Comparison of ENCODE assay signal across 7 mouse cellular contexts in the genomic region with DNA sequence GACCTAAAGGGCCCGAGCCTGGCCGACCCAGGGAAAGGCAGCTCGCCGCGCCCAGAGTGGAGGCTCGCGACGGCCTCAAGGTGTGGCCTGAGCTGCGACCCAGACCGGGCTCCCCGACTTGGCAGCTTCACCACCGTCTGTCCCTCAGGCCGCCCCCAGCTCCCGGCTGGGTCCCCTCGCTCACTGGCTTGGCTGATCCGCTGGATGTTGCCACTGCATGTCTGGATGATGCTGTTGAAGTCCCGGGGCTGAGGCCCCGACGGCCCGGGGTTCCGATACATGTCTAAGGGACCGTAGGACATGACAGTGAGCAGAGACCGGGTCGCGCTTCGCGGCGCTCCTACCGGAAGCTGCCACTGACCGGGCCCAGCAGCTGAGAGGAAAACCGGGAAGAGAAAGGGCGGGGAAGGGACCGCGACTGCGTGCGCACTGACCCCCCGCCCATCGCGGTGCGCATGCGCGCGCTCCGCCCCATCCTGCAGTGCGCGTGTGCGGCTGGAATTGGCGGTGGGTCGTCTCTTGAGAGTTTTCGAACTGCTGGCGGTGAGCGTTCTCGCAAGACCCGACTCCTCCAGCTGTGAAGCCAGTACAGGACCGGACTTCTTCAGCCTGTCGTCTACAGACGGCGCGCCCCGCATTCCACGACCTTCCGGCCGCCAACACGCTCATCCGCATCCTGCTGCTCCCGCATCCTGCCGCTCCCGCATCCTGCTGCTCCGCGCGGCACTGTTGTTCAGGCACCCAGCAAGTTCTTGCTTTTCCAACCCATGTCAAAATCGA. TPM values are rescaled to one million over a fixed set of nuclear protein-coding genes. Genes with fewer than 3 reads are reported as not detected.
DNase-seq lines count a peak whose midpoint lies in the region; ATAC-seq lines count a peak whose summit lies in the region.

Gene Stx12, minus strand, starts transcription at position 446 of the 780 bp plus-strand sequence.

- H3K9me3 ChIP-seq in intestine, embryonic 15.5 days = no peaks in the 10 kb centered on the region
- no peaks in the 10 kb centered on the region for H3K9me3 ChIP-seq in midbrain, embryonic 10.5 days (replicated peaks)

- H3K36me3 ChIP-seq in intestine, embryonic 15.5 days = peaks cover 5% of the 10 kb centered on the region; the same call in 1 of the 2 replicates
- peaks cover 21% of the 10 kb centered on the region for H3K36me3 ChIP-seq in midbrain, embryonic 10.5 days

- H3K27ac ChIP-seq in intestine, embryonic 15.5 days = peak within 1 kb of the TSS; percentile 81
- H3K27ac ChIP-seq in midbrain, embryonic 10.5 days (replicated peaks) = peak within 1 kb of the TSS; percentile 92

- DNase-seq in adrenal gland, adult 18-20 months (ENCODE audit: low spot score in 2 of 2) = peak; percentile 91 to 93
- DNase-seq in embryo, embryonic 11 days = peak; percentile 94
- DNase-seq in gastrocnemius, postnatal 36 days = peak; percentile 85 to 88
- peak; percentile 90 to 92 for DNase-seq in left cerebral cortex, postnatal 25 days (ENCODE audit: low spot score in 2 of 2)
- DNase-seq in midbrain, embryonic 10.5 days (ENCODE audit: low spot score) = peak; percentile 91
- peak; percentile 90 for DNase-seq in right cerebral cortex, postnatal 4 days

- WGBS in intestine, embryonic 15.5 days = under 1% methylated on average over 72 of the region's 72 CpGs
- under 1% methylated on average over 72 of the region's 72 CpGs for WGBS in midbrain, embryonic 10.5 days

- ATAC-seq in intestine, embryonic 15.5 days = peak; percentile 97

- intact Hi-C loops in gastrocnemius, postnatal 36 days (cut with DNase I) = no loop called here
- intact Hi-C loops in left cerebral cortex, postnatal 25 days (cut with DNase I) = loop anchor here (5.0 kb wide), 1 partner anchor 38 kb away; the partner anchor contains the start of gene Fam76a

- peak within 1 kb of the TSS; percentile 75 for H3K4me3 ChIP-seq in intestine, embryonic 15.5 days (replicated peaks)
- H3K4me3 ChIP-seq in midbrain, embryonic 10.5 days = peak within 1 kb of the TSS; percentile 97

- peak within 1 kb of the TSS; percentile 85 for H3K4me2 ChIP-seq in intestine, embryonic 15.5 days (replicated peaks)

- peaks cover 19% of the 10 kb centered on the region for H3K4me1 ChIP-seq in intestine, embryonic 15.5 days (replicated peaks)
- H3K4me1 ChIP-seq in midbrain, embryonic 10.5 days = peaks cover 31% of the 10 kb centered on the region

- no peaks in the 10 kb centered on the region for H3K27me3 ChIP-seq in intestine, embryonic 15.5 days (replicated peaks)
- H3K27me3 ChIP-seq in midbrain, embryonic 10.5 days (ENCODE audit: low read depth, poor library complexity, severe bottlenecking) = no peaks in the 10 kb centered on the region

- peak within 1 kb of the TSS; percentile 84 for H3K9ac ChIP-seq in intestine, embryonic 15.5 days

RNA-seq across cellular contexts. Expression of gene Stx12, which starts in this region (rescaled TPM):
- total RNA-seq in adrenal gland, adult 18-20 months (2021) = 10 to 100 TPM; 58.8 to 59.2 TPM
- total RNA-seq in gastrocnemius, postnatal 36 days (2021) = 10 to 100 TPM; 21.8 to 22.3 TPM
- 54.2 and 57.7 TPM in 2 replicates for polyA plus RNA-seq in intestine, embryonic 15.5 days (2015; fragmentation: Nextera tagmentation; extraction: Ambion mirVana)
- 10 to 100 TPM; 98.7 to 100.0 TPM for total RNA-seq in left cerebral cortex, postnatal 25 days (2021)
- 61.5 and 72.5 TPM in 2 replicates for polyA plus RNA-seq in midbrain, embryonic 10.5 days (2016; fragmentation: Nextera tagmentation; extraction: Ambion mirVana)

Comparison
In these comparisons a context has a peak if more than half of its experiments do, and no peak if none do; other contexts are left out.
1. Peak in every context shown above with its lines: DNase-seq, ATAC-seq, H3K4me3 ChIP-seq and H3K27ac ChIP-seq.